ENCODE assay signal across 12 mouse cellular contexts in genomic region chr1:22105496-22105895, GRCm38 (mm10).
A peak's percentile ranks its signal among the peaks of the same experiment; 100 is the strongest.
DNase-seq lines count a peak whose midpoint lies in the region; TF ChIP-seq lines count a peak whose summit lies in the region.
"Had no signal": no experiment of that assay in that cellular context is flagged by ENCODE, and none has a peak within 500 bp of the region (broad histone marks: within the 10 kb centered on the region; RNA-seq: fewer than 3 reads in every experiment).

No protein-coding gene starts in this region.

- 45% methylated on average over 3 of the region's 3 CpGs for WGBS in heart, adult 2 months
- WGBS in lung, adult 2 months = 49% methylated on average over 3 of the region's 3 CpGs

- no peak overlapping the region for H3K27ac ChIP-seq in heart, adult 2 months
- H3K27ac ChIP-seq in ES-E14 (ENCODE audit: insufficient read depth, low read depth, low read length, poor library complexity, severe bottlenecking) = no peak overlapping the region
- no peak overlapping the region for H3K27ac ChIP-seq in embryonic fibroblast, embryonic 13.5 days (ENCODE audit: insufficient read depth, low read length)
- H3K27ac ChIP-seq: neural tube, embryonic 13.5 days had no signal

- no peak for TF ChIP-seq POLR2A in heart, adult 2 months (IDR thresholded peaks at IDR 0.05; ENCODE audit: insufficient read depth, low read depth, low read length)
- no peak for TF ChIP-seq POLR2A in lung, adult 2 months (IDR thresholded peaks at IDR 0.05; ENCODE audit: borderline replicate concordance, extremely low read depth, low read depth, low read length)
- no peak for TF ChIP-seq POLR2A in embryonic fibroblast, embryonic 13.5 days (IDR thresholded peaks at IDR 0.05; ENCODE audit: low read depth, low read length)

- no peaks in the 10 kb centered on the region for H3K36me3 ChIP-seq in heart, adult 2 months (ENCODE audit: control insufficient read depth, insufficient read depth, low read length)
- H3K36me3 ChIP-seq in ES-E14 (ENCODE audit: control insufficient read depth, insufficient read depth, low read length, poor library complexity, severe bottlenecking) = no peaks in the 10 kb centered on the region
- H3K36me3 ChIP-seq: neural tube, embryonic 13.5 days had no signal

- TF ChIP-seq EP300 in heart, adult 2 months (IDR thresholded peaks at IDR 0.05; ENCODE audit: insufficient read depth, low read depth, low read length) = no peak

- intact Hi-C loops in heart, adult 2 months (cut with DNase I) = no loop called here

- TF ChIP-seq CTCF in heart, adult 2 months (IDR thresholded peaks at IDR 0.05) = peak; percentile 55
- TF ChIP-seq CTCF in lung, adult 2 months (IDR thresholded peaks at IDR 0.05; ENCODE audit: insufficient read depth, low read length) = 0 out of 2 replicates have a peak, but pooled peaks have one; percentile 6
- 0 out of 2 replicates have a peak, but pooled peaks have one; percentile 19 for TF ChIP-seq CTCF in embryonic fibroblast, embryonic 13.5 days (IDR thresholded peaks at IDR 0.05; ENCODE audit: borderline replicate concordance, insufficient read depth, low read length)

- in situ Hi-C loops in ES-E14 (cut with MboI; ENCODE audit: low sequenced_read_pairs in 2 of 2, unreplicated experiment in 2 of 2) = no loop called here

- no peak for DNase-seq in heart, adult 2 months
- no peak for DNase-seq in heart, adult 9 months (ENCODE audit: low spot score in 2 of 2)
- DNase-seq in lung, adult 2 months = no peak
- DNase-seq in lung, postnatal 10 days = no peak
- DNase-seq in ES-E14 (ENCODE audit: low read depth, low spot score) = peak; percentile 11
- no peak for DNase-seq in urinary bladder, adult 2 months (ENCODE audit: low spot score)
- no peak for DNase-seq in spleen, postnatal 14 days (ENCODE audit: low spot score in 2 of 2)
- DNase-seq: gastrocnemius, postnatal 10 days; layer of hippocampus, postnatal 36 days; lung, postnatal 14 days had no signal

- no peak overlapping the region for H3K4me3 ChIP-seq in heart, adult 2 months
- H3K4me3 ChIP-seq in lung, adult 2 months (replicated peaks; ENCODE audit: extremely low read depth, low read depth, low read length) = no peak overlapping the region
- H3K4me3 ChIP-seq in ES-E14 (ENCODE audit: insufficient read depth in 1 of 2, low read depth in 1 of 2, low read length in 2 of 2, poor library complexity in 1 of 2, severe bottlenecking in 1 of 2) = no peak overlapping the region
- no peak overlapping the region for H3K4me3 ChIP-seq in embryonic fibroblast, embryonic 13.5 days (ENCODE audit: insufficient read depth, low read length)
- H3K4me3 ChIP-seq: neural tube, embryonic 13.5 days had no signal

- no peak overlapping the region for H3K9ac ChIP-seq in heart, adult 2 months (ENCODE audit: low read depth, low read length)
- H3K9ac ChIP-seq in ES-E14 (ENCODE audit: insufficient read depth, low read depth, low read length, poor library complexity, severe bottlenecking) = no peak overlapping the region
- H3K9ac ChIP-seq: neural tube, embryonic 13.5 days had no signal

- no peaks in the 10 kb centered on the region for H3K27me3 ChIP-seq in heart, adult 2 months (ENCODE audit: control insufficient read depth, insufficient read depth, low read length)
- H3K27me3 ChIP-seq: neural tube, embryonic 13.5 days had no signal

- no peaks in the 10 kb centered on the region for H3K4me1 ChIP-seq in heart, adult 2 months (ENCODE audit: control insufficient read depth, insufficient read depth, low read length)
- H3K4me1 ChIP-seq in lung, adult 2 months (ENCODE audit: control insufficient read depth, insufficient read depth, low read length) = no peaks in the 10 kb centered on the region
- no peaks in the 10 kb centered on the region for H3K4me1 ChIP-seq in ES-E14 (ENCODE audit: control insufficient read depth in 2 of 2, insufficient read depth in 2 of 2, low read length in 2 of 2, poor library complexity in 1 of 2)
- H3K4me1 ChIP-seq in embryonic fibroblast, embryonic 13.5 days (ENCODE audit: control insufficient read depth, insufficient read depth, low read length) = no peaks in the 10 kb centered on the region
- H3K4me1 ChIP-seq: neural tube, embryonic 13.5 days had no signal

- no peaks in the 10 kb centered on the region for H3K79me2 ChIP-seq in heart, adult 2 months (replicated peaks; ENCODE audit: control insufficient read depth, insufficient read depth, low read length)

- no peaks in the 10 kb centered on the region for H3K9me3 ChIP-seq in ES-E14 (ENCODE audit: control insufficient read depth, insufficient read depth, low read depth, low read length)
- H3K9me3 ChIP-seq: neural tube, embryonic 13.5 days had no signal

TF ChIP-seq in ES-E14, 5 proteins besides CTCF, POLR2A, EP300 and RAD21:
- no peak for TF ChIP-seq MAFK (IDR thresholded peaks at IDR 0.05; ENCODE audit: insufficient read depth, low read depth, low read length)
- TF ChIP-seq ZNF384 (IDR thresholded peaks at IDR 0.05; ENCODE audit: low read depth, low read length) = no peak
- TF ChIP-seq ZC3H11A (IDR thresholded peaks at IDR 0.05; ENCODE audit: borderline replicate concordance, low read depth, low read length) = 0 out of 2 replicates have a peak, but pooled peaks have one; percentile 17
- no peak for TF ChIP-seq HCFC1 (IDR thresholded peaks at IDR 0.05; ENCODE audit: borderline replicate concordance, insufficient read depth, low read length)
TF ChIP-seq in ES-E14: peak in this region for 1.
